Mouse (Mus musculus): ENCODE measurements at regions not wholly inside any gene's neighbourhood (a gene's known extent, or its start where the extent isn't known, plus 50 kb on each side); places are given as distances from the start of the nearest gene placed in this dataset.

DNA sequence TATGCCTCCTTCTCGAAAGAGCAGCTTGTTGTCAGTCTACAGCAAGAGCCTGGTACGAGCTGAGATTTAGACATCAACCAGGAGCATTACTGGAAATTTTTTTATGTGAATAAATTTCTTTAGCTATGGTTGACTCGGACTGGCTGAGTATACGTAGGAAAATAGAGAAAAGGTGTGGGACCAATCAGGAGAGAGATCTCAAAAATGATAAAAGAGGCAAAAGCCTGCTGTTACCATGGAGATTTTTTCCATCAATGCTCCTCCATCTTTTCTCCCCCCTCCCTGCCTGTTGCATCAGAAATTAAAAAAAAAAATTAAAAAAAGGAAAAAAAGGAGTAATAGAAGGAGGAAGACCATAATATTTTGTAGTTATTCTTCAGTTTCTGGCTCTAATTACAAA is 890.3 kb upstream of the Snrpn start:
- peak; percentile 5 for DNase-seq (ENCODE audit: low spot score)
